Mouse (Mus musculus) right cerebral cortex, postnatal 36 days (tissue): ENCODE measurements around the gene Gstm6.
A peak's percentile ranks its signal among the peaks of the same experiment; 100 is the strongest.
"Not testable (repeated sequence)": the region's sequence is repeated elsewhere in the genome, so short reads cannot be mapped to it uniquely, and the experiment has no call there.

Source experiments
- DNase-seq, 2 experiments: peaks; one replicate each; pipeline ENCODE4 v3.0.0; 2022; ENCODE audit warnings: low spot score in 2 of 2, mixed read lengths in 1 of 2

Gstm6 gene

DNA sequence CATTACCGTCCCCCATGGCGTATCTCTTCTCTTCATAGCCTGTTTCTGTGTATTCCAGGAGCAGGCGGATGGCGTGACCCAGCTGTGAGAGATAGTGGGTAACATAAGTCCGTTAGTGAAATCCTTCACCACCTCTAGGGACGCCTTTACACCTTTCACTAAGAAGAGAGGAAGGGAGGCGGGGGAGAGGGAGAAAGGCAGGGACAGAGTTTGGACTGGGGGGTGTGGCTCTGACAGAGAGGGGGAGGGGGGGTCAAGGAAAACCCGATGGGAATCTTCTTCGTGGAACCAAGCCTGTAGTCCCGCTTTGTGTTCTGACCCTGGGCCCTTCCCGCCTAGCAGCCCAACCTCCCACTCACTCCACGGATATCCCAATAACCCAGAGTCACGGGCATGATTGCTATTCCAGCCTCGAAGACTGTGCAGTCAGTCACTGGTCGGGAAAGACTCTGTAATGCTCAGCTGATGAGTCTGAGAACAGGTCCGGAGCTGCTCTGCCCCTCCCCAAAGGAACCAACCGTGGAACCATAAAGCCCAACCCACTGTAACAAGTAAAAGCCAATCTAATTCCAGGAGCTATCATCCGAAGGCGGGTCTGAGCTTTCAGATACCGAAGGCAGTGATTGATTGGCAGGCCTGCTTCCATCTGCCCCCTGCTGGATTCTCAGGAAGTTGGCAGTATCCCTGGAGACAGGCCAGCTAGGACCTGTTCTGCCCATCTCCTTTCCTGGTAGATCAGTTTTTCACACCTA lies at the start of gene Gstm6:
TSS of gene Gstm6 (minus strand) at position 511 of the 752 bp plus-strand sequence.
- no peak for DNase-seq

DNA sequence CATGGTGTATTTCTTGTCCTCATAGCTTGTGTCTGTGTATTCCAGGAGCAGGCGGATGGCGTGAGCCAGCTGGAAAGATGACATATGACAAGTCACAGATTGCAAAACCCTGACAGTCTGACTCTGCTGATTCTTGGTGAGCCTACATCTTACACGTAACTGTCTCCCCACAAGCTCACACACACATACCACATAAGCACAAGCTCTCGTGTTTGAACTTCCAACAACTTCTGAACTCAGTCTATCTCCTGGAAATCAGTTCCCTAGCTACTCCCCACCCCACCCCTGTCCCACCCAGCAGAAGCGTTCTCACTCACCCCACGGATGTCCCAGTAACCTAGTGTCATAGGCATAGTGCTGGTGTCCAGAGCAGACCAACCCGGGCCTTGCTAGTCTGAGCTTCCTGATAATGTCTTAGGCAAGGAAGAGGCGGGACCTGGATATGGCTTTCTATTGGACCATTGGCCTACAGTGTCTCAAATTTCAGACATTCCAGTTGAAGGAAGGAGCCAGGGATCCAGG lies 42.6 kb upstream of the Gstm6 start, which contains the start of gene Gstm2:
TSS of gene Gstm2 (minus strand) at position 413 of the 522 bp plus-strand sequence.
- DNase-seq: no peak

DNA sequence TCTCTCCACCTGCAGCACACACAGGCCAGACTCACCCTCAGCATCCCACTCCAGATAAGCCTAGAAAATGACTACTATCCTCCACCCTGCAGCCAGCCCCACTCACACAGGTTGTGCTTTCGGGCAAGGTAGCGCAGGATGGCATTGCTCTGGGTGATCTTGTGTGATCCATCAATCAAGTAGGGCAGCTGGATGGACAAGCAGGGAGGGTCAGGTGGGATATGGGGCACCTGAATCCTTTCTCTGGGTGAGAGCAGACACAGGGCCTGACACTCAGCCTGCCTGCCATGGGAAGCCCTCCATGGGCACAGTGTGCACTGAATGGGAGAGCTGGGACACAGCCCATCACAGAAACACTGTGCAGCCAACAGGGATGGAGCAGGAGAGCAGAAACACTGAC lies 41.6 kb upstream of the Gstm6 start:
- not testable (repeated sequence) for DNase-seq

DNA sequence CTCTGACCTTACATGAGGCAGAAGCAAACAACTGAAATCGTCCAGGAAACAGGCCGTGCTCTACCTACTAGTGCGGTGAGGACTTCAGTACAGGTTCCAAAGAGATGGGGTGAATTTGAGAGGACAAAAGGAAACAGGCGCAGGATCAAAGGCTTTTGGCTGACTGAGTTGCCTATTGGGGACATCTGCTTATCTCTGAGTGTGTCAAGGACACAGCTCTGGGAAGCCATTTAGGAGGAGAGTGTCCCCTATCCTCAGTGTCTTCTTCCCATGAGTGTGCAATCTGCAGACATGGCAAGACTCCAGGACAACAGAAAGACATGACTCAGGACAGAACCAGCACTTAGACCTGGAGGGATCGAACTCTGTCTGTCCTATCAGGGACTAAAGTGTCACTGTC lies 40.9 kb upstream of the Gstm6 start:
- no peak for DNase-seq

DNA sequence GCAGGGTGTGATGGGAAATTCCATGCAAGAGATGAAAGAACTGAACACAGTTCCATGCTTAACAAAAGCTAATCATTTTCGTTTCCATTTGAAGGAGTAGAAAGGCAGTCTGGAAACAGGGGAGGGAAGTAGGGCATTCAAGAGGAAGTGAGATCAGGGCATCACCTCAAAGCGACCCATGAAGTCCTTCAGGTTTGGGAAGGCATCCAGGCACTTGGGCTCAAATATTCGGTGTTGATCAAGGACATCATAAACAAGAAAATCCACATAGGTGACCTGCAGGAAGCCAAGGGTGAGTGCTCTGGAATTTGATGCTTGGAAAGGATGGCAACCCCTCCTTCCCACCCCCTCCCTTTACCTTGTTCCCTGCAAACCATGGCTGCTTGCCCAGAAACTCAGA lies 40.2 kb upstream of the Gstm6 start:
- no peak for DNase-seq

DNA sequence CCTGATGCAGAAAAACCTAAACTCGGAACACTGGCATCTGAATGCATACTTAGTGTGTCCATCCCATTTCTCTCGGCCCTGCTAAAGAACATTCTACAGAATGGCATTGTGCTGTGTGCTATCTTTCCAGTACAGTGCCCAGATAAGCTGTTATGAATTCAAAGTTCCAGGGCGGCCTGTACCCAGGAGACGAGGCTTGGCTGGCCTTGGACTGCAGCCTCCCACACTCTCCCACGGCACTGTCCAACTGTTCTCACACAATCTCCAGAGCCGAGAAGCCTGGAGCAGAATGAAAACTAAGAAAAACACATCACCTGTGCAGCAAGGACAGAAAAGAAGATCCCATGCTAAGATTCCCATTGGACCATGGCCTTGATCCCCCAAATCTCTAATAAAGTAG lies 39.2 kb upstream of the Gstm6 start:
- peak in 1 of 2 experiments; percentile 20 for DNase-seq

DNA sequence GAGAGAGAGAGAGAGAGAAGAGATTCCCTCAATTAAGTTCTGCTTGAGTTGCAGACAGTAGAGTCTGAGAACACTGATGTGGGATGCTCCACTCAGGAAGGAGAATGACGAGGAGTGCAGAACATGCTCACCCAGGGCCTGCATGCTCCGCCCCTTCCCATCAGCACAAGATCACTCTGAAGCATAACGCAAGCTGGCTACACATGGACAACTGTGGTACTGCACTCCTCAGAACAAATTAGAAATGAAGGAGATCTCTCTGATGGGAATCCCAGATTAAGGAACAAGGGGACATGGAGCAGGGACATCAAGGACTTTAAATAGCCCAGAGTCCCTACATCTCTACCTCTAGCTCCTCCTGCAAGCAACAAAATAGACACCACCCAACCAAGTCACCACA lies 37.7 kb upstream of the Gstm6 start:
- DNase-seq: no peak

DNA sequence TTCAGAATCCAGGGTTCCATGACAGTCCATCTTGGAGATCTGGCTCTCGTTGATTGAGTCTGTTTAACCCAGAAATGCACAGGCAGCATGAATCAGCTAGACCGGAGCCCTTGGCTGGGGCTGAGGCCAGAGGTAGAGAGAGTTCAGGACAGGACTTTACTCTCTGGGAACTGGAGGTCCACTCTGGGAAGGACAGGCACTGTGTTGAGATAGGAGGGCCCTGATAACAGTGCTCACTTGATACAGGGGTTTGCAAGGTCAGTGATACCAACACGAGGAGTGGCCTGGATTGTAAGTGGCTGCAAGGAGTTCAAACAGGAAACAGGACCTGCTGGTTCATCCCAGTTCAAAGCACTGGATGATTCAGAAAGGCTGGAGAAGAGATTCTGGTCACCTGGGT lies 34.1 kb upstream of the Gstm6 start:
- no peak for DNase-seq

DNA sequence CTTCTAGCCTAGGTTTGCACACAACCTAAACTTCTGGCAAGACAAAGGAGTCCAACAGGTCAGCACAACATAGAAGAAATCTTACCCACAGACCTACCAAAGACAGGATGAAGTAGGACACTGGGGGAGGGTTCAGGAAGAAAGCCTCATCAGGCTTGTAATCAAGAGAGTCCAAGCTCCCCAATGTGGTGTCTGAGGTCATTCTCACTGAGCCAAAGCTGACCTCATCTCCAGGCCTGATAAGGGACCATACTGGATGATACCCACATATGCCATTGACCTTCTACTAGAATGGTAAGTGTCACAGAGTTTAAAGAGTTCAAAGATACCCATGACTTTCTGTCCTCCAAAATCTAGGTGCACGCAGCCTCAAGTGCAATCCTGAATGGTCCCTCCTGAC lies 30.7 kb upstream of the Gstm6 start:
- no peak for DNase-seq

DNA sequence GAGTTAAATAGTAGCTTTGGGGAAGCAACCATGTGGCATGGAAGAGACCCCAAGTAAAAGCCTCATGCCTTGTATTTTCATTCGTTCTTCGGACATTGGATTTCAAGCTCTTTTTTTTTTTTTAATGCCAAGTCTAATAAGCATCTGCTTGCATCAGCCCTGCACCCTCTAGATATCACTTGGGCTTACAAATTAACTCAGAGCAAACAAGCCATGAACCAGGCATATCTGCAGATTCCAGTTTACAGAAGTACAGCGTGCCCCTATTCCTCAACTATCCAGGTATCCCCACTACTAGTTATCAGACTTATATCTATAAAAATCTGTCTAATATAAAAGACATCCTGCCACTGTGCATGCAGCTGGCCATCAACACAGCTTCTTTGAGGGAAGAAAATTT lies 28.5 kb upstream of the Gstm6 start:
- no peak for DNase-seq

DNA sequence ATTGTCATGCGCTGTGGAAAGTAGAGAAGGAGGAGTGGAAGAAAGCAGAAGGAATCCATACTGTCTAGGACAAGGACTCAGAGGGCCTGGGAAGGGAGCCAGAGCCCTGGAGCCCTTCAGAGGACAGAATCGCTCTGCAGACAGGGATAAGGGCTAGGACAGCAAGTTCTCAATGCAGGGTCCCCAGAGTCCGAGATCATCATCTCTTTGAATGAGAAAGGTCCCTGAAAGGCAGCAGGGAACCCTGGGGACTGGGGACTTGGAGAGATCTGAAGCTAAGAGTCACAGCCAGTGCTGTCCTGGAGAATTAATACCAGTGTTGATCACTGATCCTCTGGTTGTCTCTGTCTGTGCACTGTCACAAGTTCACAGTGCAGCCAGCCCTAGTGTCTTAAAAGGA lies 27.6 kb upstream of the Gstm6 start:
- DNase-seq: not testable (repeated sequence)

DNA sequence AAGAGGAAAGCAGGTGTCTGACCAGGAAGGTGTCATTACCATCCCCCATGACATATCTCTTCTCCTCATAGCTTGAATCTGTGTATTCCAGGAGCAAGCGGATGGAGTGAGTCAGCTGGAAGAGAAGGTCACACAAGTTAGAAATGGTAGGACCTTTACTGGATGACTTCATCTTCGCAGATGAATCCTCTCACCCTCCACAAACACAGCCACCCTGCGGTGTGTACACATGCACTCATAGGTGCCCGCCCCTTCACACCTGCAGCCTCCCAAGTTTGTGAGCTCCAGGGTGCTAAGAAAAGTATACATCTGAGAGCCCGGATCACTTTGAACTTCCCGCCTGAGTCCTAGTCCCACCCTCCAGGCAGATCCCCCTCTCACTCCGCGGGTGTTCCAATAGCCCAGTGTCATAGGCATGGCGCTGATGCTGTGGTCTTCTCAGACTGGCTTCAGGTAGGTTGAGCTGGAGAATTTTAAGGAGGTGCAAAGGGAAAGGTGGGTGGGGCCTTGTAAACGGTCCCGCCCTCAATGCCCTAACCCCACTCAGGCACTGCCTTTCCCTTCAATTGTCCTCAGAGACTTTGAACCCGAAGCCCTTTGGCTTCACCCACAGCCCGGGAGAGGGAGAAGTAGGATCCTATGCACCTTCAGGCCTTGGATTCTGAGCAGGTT lies 25.3 kb upstream of the Gstm6 start, which contains the start of gene Gstm3:
TSS of gene Gstm3 (minus strand) at position 560 of the 672 bp plus-strand sequence.
- no peak for DNase-seq

DNA sequence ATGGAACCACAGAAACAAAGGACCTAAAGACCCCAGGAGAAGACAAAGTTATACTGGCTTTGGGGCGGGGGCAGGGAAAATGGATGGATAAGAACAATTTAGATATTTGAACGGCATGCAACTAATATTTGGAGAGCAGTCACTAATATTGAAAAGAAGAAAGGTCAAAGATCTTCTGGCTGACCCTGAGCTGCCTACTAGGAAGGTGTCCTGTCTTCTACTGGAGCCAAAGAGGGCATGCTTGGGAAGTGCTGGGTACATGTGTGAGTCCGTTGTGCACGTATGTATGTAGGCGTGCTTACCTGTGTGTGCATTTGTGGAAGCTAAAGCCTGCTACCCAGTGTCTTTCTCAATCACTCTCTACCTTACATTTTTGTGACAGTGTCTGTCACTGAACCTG lies 23.1 kb upstream of the Gstm6 start:
- DNase-seq: no peak

DNA sequence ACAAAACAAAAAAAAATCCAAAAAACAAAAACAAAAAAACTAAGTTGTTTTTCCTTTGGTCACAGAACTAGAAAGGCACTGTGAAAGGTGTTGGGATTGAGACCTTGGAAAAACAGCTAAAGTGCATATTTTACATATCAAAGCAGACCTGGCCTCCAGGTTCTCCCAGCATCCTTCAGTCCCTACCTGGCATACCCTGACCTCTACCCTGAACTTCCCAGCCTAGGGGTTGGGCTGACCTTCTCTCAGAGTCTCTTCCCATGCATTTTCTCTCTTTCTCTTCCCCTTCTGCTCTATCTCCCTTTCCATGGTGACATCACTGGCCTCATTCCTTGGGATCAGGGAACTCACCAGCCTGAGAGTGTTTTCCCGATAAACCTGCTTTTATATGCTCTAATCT lies 22.0 kb upstream of the Gstm6 start:
- DNase-seq: no peak

DNA sequence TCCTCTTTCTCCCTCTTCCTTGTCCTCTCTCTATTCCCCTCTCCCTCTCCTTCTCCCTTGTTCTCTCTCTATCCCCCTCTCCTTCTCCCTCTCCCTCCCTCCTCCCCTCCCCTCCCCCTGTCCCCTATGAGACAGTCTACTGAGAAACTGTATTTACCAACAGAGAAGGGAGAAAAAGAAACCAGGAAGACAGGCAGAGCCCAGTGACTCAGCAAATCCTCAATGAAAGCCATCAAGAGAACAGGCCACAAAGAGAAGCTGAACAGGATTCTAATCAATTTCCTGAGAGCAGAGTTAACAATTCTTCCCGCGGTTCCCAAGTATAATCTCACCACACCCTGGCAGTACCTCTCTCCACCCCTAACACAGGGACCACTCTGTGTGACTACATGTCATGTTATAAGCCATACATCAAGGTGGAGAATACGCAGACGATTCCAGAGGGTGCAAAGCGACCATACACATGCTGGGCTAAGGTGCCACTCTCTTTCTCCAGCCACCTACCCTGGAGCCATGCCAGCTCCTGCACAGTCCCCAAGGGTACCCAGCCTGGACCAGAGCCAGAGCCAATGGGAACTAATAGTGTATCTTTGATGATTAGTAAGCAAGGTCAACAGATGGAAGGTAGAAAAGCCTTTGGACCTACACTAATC lies 21.2 kb upstream of the Gstm6 start:
- no peak for DNase-seq

DNA sequence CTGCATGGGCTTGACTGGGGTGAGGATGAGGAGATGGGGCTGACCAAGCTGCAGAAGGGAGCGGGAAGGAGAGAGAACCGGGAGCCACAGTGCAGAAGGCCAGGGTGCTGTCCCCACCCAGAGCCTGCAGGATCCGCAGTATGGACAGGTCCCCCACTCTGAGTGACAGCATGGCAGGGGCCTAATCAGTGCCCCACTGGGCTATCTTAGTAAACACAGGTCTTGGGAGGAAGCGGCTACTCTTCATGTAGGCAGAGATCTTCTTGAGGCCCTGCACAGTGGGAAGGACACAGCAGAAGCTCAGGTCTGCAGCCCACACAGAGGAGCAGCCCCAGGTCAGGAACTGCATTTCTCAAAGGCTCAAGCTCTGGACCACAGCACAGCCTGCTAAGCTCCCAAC lies 20.5 kb upstream of the Gstm6 start:
- no peak for DNase-seq

DNA sequence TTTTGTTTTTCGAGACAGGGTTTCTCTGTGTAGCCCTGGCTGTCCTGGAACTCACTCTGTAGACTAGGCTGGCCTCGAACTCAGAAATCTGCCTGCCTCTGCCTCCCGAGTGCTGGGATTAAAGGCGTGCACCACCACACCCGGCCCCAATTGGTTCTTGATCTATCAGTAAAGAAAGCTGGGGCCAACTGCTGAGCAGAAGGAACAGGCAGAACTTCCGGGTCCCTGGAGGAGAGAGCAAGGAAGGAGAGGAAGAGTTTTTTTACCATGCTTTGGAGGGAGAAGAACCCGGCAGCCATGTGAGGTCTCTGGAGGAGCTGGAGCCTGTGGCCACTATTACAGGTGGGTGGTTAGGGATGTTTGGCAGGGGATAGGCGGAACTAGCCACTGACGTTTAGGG lies 11.7 kb upstream of the Gstm6 start:
- not testable (repeated sequence) for DNase-seq

DNA sequence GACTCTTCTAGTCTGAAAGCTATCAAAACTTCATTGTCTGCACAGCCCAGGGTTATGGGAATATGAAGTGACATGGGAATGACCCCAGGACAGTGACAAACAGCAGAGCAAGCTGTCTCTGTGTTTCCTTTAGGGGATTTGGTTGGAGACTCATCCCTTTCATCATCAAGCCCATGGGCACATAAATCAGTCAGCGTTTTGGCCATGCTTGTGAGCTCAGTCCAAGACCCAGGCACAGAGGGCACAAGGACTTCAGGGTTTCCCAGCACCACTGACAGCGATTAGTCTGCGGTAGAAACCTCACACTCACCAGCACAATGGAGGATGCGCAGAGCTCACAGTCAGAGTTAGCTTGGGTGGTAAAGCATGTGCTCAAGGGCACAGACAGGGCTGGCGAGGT lies 10.4 kb upstream of the Gstm6 start:
- DNase-seq: no peak

DNA sequence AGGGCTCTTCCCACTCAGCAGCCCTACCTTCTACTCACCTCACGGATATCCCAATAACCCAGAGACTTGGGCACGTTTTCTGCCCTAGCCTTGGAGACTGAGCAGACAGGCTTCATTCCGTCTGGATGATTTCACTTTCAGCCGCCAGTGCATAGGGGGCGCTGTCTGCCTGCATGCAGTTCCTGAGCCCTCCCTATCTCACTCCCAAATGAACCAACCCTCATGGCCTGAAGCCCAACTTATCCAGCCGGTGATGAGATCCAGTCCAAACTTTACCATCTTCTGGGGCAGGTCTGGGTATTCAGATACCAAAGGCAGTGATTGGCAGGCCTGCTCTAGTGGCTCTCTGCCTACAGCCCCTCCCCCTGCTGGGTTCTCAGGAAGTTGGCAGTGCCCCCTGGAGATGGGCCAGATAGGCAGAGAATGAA lies 9.8 kb upstream of the Gstm6 start:
- DNase-seq: no peak

DNA sequence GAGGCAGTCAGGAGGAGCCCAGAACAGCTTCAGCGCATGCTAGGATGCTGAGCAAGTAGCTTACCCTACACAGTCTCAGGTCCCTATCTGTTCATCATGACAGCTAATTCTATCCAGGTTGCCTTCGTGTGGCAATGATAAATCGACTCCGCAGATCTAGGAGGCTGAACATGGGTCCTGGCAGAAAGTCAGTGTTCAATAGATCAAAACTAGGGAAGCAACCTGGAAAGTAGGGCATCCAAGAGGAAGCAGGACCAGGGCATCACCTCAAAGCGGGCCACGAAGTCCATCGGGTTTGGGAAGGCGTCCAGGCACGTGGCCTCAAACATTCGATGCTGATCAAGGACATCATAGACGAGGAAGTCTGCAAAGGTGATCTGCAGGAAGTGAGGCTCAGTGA lies 7.0 kb upstream of the Gstm6 start:
- no peak for DNase-seq

DNA sequence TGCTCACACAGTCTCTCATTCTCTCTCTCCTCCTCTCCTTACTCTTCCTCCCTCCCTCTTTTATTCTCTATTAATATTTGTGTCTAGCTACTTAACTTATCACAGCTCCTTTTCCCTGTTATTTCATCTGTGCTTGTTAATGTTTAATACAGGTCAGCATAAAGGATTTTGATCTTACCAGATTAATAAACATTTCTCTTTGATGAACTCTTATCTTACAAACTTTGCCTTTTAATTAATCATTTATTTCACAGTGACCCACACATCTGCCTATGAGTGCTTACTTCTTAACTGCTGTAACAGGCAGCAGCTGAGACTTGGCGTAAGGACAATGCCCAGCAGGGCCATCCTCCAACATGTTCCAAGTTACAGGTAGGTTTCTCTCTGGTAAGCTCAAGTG lies 5.9 kb upstream of the Gstm6 start:
- not testable (repeated sequence) for DNase-seq

DNA sequence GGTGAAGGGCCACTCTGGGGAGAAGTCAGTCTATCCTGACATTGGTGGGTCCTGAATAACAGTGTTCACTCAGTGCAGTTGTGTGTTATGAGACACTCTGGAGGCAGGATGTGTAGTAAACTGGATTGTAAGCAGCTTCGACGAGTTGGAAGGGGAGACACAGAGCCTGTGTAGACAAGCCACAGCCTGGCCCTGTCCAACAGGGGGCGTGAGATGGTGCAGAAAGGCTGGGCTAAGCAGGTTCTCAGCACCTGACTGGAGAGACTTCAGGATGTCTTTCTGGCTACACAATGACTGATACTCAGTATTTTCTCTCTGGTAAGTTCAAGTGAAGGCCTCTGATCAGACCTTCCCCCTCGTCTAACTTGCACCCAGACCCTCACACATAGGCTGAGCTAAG lies 2.2 kb upstream of the Gstm6 start:
- no peak for DNase-seq

DNA sequence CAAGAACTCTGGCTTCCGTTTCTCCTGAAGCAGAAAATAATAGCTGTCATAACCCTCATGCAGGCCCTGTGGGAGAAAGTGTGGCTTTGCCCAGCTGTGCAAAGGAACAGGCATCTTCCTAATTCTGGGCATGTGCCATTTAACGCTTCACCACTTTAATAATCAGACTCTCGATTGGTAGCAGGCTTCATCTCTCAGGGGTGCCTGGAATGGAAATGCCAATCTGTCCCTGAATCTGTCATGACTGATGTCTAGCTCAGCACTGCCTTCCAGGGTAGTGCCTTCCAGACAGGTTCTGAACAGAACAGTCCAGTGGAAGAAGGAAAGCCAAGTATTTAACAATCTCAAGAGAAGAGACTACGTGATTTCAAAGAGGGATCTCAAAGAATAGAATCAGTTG lies 2.3 kb downstream of the Gstm6 start:
- no peak for DNase-seq
